Mouse (Mus musculus) thymus, adult 2 months (tissue): Measurements from ENCODE around the gene Nup210l.

Experiments used
- CTCF ChIP-seq: fragments of 200-500 bp; IDR thresholded peaks from 2 replicates; pipeline ENCODE4 v1.5.1; 2012; ENCODE audit warnings: mild to moderate bottlenecking, control low read depth, low read length, moderate library complexity, borderline replicate concordance; ENCODE audit not compliant: control insufficient read depth, poor library complexity, insufficient read depth; ENCODE audit errors: extremely low read depth
- POLR2A ChIP-seq: fragments of 200-500 bp; IDR thresholded peaks from 2 replicates; pipeline ENCODE4 v1.6.1; 2012; ENCODE audit warnings: mild to moderate bottlenecking, low read length, control low read depth, moderate library complexity; ENCODE audit not compliant: control insufficient read depth, poor library complexity, insufficient read depth; ENCODE audit errors: extremely low read depth

- TF ChIP-seq CTCF (no peak), POLR2A (no peak)
These were observed 22.3 kb upstream of the Nup210l start for GRCm38 (mm10) chr3:90081365-90082240.
